Mouse (Mus musculus): ENCODE results near the gene Grk3.

Gene Grk3

DNA sequence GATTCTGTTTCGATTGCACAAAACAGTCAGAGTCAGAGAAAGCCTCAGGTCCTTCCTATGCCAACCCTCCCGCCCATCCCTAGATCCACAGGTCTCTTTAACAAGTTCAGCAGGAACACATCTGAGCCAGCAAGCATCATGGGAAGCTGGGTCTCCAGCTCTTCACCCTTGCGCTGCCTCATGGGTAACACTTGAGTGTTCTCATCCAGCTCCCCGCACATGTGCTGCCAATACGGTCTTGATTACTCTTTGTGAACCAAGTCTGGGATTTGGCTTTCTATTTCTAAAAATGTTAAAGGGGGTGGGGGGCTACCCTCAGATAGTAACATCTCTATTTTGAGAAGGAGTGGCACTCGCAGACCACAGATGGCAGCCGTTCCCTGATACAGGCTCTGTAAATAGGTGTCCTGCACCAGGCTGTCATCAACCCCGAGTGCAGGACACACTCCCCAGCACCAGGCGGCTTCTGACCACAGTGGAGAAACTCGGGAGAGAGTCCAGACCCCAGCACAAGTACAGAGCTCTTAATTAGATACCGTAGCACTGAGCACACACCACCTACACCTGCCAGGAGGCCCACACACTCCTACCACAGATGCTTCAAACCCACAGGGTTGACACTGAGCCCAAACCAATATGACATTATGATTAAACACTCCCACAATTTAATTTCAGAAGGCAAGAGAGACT lies 82.6 kb downstream of the Grk3 start:
- no peak for DNase-seq

DNA sequence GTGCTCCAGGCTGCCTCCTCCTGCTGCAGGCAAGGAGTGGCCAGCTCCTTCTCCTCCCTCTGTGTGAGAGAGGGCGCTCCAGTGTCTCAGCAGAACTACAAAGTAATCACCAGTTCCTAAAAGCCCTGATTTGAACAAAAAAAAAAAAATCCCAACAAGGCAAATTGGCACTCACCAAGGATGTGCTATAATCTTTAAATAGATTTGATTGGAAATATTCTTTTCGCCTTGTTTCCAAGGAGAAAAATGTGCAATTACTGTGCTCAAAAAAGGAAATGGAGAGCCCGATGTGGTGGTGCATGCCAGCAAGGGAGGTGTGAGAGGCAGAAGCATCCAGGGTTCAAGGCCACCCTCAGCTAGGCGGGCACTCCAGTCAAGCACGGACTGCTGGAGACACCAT lies 83.7 kb downstream of the Grk3 start:
- no peak for DNase-seq

DNA sequence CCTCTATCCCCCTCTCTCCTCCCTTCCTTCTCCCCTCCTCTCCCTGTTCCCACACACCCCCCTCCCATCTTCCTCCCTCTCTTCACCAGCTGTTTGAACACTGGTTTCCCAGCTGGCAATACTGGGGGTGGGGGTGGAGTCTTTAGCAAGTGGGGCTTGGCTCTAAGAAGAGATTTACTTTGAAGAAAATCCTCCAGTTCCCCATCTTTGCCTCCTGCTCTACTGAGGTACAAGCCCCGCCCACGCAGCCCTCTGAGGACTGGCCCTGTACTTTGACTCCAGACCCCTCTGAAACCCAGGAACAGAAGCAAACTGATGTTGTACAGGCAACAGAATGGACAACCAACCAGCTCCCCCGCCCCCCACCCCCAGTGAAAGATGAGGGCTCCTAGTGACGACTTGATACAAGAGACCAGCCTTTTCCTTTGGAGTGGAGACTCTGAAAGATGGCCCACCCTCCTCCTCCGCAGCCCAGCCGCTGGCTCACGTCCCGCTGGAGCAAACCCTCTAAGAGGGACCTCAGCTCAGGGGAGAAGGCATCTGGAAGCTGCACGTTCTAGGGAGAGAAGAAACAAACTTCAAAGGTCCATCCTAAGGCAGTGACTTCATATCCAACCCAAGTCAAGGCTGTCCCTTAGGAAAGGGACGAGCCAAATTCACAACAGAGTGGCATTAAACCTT lies 87.2 kb downstream of the Grk3 start:
- DNase-seq, result no peak

DNA sequence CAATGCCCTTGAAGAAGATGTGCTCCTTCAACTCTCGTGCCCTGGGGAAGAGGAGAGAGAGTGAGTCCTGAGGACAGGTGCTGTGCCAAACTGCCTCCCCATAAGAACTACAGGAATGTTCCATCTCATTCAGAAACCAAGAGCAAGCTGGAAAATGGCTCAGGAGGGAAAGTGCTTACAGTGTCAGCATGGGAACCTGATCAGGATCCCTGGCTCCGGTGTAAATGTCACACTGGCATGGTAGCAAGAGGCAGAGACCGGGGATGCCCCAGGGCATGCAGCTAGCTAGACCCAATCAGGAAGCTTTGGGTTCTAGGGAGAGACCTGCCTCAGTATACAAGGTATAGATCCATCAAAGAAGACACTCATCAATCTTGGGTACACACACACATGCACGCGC lies 90.2 kb downstream of the Grk3 start:
- no peak for DNase-seq

DNA sequence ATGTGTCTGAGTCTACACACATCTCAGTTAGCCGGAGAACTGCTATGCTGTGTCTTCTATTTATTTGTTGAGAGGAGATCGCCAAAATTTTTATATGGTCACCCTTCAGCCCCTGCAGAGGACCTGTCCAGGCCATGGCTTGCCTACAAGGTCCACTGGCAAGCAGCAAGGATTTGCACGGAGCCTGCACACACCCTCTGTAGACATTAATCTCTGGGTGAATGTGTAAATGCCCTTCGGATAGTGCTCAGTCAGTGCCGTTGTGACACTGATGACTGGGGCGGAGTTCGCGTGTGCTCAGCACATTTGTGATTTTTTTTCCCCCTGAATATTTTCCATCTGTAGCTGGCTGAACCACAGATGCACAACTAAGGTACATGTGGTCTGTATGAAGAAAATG lies 90.8 kb downstream of the Grk3 start:
- peak; percentile 13 to 19 for DNase-seq

DNA sequence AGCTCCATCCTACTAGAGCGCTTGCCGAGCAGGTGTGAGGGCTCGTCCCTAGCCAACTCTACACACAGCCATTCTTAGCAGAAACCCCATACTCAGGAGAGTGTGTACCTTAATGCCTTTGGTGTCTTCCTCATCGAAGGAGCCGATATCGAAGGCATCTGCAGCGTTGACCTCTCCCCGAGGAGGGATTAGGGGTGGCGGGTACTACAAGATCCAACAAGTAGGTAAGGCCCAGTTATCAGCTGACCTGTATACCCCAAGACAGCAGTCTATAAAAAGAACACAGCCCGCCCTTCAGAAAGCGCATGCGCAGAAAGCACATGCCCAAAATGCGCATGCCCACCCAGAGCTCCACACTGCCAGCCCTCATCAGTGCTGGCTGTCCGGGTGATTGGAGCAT lies 91.8 kb downstream of the Grk3 start:
- DNase-seq, result no peak

DNA sequence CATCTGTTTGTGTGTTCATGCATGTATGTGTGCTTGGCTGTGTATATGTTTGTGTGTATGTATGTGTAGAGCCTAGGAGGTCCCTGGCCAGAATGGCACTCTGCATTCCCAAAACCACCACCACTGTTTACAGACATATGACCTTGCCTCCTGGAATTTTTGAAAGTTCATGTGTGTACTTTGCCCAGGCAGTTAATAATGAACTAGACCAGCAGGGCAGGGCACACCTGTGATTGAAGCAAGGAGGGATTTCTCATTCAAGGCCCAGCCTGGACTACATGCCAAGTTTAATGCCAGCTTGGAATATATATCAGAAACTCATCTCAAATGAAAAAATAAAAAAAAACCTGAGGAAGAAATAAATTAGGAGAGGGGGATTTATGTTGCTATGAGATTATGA lies 93.7 kb downstream of the Grk3 start:
- DNase-seq, result peak; percentile 64 to 75

DNA sequence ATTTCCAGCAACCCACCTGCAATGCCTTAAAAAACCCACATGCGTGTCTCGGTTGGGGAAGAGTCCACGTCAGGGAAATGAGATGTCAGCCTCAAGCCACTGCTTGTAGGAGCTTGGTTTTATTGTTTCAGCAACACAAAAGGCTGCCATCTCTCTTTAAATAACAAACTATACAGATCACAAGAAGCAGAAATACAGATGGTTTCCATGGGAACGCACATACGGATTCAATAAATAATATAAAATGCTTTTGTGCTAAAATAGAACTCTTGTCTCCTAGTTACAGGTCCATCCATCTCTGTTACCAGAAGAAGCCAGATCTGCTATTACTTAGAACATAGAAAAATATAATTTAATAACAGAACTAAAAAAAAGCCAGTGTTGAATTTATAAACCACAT lies 105.2 kb downstream of the Grk3 start:
- no peak for DNase-seq

DNA sequence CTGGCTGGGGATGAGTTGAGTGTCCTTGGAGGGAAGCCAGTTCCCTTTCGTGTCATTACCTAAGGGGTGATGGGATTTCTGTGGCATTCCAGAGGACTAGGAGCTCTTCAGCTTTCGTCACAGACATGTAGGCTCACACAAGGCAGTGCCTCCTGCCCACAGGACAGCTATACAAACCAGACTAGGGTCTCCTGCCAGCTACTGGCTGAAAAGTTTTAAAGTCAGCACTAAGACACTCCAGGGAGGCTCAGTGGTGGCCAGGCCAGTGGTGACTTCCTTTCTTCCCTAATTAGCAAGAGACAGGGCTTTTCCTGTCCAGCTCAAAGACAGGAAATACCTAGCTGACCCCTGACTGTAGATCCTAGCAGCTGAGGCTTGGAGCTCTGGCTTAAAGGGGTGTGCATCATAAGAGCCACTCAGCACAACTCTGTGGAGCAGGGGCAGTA lies 107.4 kb downstream of the Grk3 start:
- DNase-seq, result peak; percentile 18 to 40

DNA sequence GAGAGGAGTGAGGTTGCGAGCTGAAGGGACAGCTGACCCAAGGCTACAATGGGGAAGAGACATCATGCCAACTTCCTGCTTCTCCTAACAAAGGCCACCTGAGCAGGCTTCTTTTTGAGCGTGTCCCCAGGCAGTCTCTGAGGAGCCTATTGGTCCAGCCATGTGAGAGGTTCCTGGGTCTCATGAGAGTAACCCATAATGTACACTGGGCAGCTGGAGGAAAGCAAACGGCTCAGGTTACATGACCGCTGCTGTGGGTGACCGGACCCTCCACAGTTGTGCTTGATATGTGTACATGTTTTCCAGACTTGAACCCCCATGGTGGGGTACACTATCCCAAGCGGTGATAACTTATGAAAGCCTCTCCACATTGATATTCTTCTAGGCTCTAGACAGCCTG lies 108.1 kb downstream of the Grk3 start:
- DNase-seq, result no peak

DNA sequence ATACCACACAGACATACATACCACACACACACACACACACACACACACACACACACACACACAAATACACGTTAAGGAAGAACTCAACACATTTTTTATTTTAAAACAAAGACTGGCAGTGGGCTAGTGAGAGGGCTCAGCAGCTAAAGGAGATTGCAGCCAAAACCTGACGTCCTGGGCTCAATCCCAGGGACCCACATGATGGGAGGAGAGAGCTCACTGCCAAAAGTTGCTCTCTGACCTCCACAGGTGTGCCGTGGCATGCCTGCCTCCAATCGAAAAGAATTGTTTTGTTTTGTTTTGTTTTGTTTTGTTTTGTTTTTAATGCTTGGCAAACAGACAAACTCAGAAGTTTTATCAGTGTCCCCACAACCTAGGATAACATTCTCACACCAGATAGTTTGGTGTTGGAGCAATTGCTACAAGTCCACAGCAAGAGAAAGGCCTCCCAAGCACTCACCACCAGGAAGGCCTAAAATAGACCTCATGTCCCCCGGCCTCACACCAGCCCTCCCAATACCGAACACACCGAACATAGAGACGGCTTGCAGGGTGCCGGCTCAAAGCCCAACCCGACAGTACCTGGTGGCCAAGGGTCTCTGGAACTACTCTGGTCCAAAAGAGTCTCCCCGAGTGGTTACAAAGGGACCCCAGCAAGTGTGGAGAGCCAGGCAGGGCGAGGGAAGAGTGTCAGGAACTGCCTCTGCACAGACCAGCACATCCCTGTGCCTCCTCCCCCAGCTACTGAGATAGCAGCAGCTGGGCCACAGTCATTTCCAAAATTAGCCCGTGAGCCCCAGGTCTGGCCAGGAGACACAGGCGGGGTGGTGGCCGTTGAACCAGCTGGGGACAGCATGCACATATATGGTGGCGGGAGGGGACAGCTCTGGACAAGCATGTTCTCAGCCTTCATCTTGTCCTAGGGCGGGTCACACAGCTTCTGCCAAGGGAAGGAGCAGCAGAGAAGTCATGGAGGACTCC lies 119.6 kb downstream of the Grk3 start, which contains the start of gene Myo18b:
Gene Myo18b (minus strand): TSS at position 689 of the 981 bp plus-strand sequence.
- DNase-seq, result no peak

DNA sequence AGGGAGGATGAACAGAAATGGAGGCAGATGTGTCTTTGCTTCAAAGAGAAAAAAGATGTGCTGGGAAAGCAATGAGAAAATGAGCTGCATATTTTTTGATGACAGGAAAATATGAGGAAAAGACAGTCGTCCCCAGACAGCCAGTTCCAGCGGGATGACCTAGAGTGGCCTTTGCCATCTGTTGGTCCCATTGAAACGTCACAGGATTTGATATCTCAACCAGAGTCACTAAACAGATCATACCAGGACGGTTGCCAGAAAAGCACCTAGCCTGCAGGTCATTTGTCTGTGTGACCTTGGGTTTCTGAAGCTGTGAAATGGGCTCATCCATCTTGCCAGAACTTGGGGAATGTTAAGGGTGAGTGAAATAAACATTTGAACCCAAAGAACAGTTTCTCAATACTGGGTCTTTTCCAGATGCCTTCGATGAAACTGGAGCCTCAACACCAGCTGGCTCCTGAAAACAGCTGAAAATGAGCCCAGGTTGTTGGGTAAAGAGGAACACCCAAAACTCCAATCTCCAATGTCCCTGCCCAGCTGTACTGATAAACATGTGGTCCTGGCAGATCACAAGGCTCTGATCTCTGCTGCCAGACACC lies 122.0 kb downstream of the Grk3 start:
- no peak for DNase-seq

DNA sequence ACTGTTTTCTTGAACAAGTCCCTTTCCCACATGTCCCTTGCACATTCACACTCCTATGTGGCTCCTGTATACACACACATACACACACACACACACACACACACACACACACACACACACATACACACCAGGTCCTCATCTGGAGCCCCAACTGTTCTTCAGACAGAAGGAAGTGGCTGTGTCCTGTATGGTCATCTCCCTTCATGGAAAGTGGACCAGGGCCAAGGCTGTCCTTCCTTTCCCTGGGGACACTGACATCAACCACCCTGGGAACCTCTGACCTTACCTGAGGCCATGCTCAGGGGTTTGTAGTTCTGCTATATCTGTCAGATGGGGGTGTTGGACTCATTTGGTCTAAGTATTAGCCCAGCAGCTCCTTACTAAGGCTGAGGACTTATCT lies 123.2 kb downstream of the Grk3 start:
- no peak for DNase-seq

DNA sequence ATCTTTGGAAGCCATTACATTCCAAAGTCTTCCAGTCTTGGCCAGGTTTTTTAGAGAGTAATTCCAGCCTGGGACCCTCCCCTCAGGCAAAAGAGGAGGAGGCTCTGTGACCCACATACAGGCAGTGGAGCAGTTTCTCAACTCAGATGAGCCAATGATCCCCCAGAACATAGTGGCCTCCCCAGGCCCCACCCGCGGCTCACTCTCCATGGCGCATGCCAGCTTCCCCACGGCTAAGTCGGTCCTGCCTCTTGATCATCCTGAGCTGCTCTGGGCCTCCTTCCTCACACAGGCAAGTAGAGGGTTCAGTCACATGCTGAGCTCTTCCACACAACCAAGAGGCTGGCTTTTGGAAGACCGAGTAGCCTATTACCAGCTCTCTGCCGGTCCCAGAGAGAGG lies 126.9 kb downstream of the Grk3 start:
- DNase-seq, result no peak

DNA sequence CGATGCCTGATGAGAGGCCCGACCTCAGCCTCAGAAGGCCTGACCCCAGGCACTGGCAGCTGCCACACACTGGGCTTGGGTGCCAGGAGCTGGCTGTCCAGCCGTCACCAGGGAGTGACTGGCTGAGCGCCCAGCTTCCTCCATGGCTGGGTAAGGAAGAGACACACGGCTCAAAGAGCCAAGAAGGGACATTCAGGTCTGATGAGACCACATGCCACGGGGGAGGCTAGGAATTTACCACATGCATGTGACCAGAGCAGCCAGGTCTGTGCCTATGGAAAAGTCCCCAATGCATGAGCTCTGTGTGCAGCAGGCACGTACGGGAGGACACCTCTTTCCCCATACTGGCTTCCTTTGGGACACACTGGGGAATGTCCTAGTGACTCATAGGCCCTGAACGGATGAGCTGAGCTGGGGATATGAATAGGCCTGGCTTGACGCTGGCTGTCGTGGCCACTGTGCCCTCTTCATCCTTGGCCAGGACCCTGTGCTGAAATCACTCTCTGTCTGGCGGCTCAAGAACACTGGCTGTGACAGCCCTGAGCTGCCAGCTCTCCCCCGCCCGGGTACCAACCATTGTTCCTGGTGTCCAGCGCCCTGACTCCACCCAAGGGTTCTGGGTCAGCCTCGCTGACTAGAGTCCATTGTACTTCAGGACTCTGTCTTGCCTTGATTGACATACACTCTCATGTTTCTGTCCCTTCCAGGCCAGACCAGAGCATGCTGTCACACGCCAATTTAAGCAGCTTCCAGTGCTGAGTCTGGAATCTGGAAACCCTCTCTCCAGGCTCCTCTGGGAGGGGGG lies 128.7 kb downstream of the Grk3 start:
- peak; percentile 25 for DNase-seq

DNA sequence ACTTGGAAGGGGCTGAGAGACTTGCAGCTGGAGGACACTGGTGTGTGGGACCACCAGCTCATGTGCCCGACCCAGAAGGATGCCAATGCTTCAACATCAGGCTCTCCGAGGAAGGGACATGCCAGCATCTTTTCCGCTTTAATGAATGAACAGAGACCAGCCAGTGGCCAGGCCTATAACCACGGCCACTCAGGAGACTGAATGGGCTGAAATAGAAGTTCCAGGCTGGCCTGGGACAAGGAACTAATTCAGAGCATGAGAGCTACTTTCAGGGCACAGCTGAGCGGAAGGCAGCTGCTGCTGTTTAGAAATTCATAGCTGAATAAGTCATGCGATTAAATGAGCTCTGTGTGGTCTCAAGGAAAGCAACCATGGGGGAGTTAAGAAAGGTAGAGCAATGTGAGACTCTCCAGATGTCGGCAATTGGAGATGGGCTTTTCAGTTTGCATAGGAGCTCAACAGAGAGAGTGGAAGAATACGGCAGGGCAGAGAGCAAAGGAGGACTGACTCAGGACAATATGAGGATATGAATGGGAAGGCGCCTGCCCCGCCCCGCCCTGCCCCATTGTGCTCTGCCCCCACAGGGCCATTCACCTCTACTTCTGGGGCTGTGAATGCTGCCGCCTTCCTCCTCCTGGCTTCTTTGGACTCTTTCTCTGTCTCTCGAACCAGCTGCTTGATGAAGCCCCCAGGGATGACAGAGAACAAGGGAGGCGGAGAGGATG lies 138.0 kb downstream of the Grk3 start:
- DNase-seq, result no peak

DNA sequence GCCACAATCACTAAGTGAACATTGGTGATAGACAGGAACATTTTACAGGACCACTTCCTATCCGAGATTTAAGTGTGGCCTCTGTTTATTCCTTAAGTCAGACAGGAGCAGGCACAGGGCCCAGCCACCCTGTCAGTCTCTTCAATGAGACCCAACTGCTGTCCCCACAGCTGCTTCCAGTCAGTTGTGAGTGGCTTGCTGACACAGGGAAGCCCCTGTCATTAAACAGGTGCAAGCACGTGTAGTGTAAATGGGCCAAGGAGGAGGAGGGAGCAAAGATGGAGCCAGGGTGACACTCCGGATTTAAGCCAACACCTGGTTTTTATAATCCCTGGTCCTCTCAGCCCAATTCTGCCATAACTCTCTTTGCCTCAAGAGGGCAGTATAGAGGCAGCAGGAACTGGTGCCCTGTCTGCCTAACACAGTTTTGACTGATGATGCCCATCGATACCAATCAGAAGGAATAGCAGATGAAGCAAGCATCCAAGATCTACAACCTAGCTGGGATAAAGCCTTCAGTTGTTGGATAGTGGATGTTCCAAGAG lies 138.7 kb downstream of the Grk3 start:
- peak; percentile 33 to 43 for DNase-seq

DNA sequence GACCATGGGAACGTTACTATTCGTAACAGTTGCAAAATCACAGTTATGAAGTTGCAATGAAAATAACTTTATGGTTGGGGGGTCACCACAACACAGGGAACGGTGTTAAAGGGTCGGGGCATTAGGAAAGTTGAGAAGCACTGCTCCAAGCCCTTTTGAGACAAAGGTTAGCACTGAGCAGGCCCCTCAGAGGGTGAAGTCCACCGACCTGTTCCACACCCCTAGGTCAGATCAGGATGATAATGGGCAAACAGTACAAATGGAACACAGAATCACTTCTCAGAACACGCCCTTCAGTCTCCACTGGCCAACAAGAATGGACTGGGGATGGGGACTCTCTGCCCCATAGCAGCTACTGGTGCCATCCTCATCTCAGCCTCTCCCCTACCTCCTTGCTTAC lies 142.6 kb downstream of the Grk3 start:
- DNase-seq, result no peak

DNA sequence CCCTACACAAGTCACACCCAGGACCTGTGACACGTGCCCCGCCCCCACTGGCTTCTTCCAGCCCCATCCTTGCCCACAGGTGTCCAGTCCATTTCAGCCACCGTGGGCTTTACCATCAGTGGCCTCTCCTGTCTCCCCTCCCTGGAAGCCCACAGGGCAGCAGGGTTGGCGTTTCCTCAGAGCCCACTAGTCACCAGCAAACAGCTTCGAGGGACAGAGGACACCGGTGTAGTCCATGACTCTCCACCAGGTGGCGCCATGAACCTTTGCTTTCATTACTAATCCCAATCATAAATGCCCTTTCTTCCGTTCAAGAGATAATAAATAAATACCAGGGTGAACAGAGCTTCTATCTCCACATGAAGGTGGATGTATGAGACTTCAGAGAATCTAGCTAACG lies 144.9 kb downstream of the Grk3 start:
- DNase-seq, result peak; percentile 22 to 70

DNA sequence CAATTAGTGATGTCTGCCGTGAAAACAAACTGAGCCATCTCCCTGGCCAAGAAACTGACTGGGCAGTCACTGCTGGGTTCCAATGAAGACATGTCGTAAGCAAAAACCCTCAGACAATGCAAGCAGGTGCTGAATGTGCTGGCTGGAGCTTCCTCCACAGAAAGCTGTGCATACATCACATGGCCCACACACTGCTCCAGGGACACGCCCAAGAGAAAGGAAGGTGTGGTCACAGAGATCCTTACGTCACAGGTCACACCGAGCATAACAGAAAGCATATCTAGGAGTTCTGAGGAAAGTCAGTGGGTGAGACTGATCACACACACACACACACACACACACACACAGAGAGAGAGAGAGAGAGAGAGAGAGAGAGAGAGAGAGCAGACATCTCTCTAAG lies 147.0 kb downstream of the Grk3 start:
- no peak for DNase-seq

DNA sequence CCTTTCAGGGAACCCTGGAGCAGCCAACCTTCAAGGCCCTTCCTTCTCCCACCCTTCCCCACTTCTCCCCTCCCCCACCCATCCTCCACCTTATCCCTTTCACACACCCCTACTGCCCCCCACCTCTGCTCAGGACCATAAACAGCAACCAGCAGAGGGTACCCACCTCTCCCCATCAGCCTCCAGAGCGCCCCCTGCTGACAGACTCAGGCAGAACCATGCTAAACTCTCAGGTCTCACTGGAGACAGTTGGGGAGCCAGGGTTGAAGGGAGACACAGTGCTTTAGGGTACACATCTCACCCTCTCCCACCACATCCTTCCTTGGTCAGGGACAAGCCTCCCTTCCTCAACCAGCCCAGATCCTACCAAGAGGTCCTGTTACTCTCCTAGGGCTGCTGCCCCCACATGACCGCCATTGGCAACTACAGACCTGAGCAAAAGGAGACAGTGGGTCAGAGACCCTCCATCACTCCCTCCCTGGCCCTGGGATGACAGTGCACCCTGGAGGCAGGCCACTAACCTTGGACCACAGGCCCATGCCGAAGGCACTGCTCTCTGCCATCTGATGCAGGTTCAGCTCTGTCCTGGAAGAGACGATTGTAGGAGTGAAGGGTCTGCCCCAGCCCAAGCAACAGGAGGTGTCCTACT lies 150.7 kb downstream of the Grk3 start:
- DNase-seq, result peak in 1 of 2 experiments; percentile 23

Data from kidney, adult 8-10 months (tissue).